Mouse (Mus musculus): ENCODE results near the gene Klhdc2.

The Klhdc2 gene

GRCm38 (mm10) chr12:69296511-69297410 lies at the start of gene Klhdc2:
TSS of gene Klhdc2 (plus strand) at chr12:69296681.
- peak; percentile 93 for DNase-seq

GRCm38 (mm10) chr12:69249766-69250165 lies 46.7 kb upstream of the Klhdc2 start:
- no peak for DNase-seq

DNA sequence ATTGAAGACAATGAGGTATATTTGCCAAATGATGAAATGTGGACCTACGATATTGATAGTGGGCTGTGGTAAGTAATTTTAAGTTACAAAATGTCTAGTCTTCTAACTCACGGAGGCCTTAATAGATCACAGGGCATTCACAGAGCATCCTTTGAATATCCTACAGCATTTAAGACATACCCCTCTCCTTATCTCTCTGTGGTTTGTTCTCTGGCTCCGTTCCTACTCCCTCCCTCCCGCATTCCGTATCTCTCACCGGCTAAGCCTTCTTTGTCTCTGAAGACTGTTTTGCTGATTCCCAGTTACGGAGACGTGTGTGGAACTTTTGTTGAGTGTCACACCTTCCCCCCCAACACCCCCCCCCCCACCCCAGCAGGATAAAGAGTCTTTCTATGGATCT lies 45.7 kb upstream of the Klhdc2 start:
- no peak for DNase-seq

- DNase-seq: no peak
These were observed 42.7 kb upstream of the Klhdc2 start for GRCm38 (mm10) chr12:69253806-69254205.

GRCm38 (mm10) chr12:69257836-69258235 lies 38.6 kb upstream of the Klhdc2 start:
- no peak for DNase-seq

GRCm38 (mm10) chr12:69262251-69262650 lies 34.2 kb upstream of the Klhdc2 start:
- DNase-seq: no peak

DNA sequence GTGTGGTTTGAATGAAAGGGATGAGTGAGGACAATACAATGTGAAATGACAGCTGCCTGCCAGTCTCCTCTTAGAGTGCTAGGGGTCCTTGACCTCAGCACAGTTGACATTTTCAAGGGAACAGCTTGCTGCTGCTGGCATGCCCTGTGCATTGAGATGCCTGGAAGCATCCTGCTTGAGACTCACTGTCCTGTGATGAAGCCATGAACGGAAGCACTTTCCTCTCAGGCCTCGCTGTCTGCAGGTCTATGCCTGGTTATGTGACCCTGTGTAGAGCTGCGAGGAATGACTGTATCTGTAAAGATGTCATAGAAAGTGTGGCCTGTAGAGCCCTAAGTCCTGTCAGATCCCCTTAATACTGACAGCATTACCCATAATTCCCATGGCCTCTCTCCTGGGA lies 31.4 kb upstream of the Klhdc2 start:
- no peak for DNase-seq

- DNase-seq: no peak
These were observed 28.4 kb upstream of the Klhdc2 start for GRCm38 (mm10) chr12:69267956-69268632.

DNA sequence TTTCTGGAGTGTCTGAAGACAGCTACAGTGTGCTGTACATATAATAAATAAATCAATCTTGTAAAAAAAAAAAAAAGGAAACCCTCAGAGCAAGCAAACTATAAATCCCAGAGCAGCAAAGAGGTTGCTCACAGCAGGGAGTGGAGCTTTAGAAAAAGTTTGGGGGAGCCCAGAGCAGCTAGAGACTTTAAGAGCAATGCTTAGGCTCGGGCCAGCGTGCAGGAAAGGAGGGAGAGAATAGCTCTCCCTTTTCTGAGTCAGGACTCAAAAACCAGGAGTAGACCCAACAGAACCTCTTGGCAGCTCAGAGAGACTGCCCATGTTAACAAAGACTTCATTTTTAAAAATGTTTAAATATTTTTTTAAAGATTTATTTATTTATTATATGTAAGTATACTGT lies 27.5 kb upstream of the Klhdc2 start:
- no peak for DNase-seq

- no peak for DNase-seq
These were observed 16.5 kb upstream of the Klhdc2 start for GRCm38 (mm10) chr12:69279931-69280469.

DNA sequence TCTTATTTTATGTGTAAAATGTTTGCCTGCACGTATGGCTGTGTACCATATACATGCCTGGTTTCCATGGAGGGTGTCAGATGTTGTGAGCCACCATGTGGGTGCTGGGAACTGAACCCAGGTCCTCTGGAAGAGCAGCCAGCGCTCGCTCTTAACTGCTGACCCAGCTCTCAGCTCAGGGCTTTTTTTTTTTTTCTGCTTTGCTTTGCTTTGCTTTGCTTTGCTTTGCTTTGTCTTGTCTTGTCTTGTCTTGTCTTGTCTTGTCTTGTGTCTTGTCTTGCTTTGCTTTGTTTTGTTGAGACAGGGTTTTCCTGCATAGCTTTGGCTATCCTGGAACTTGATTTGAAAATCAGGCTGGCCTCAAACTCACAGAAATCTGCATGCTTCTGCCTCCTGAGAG lies 15.6 kb upstream of the Klhdc2 start:
- no peak for DNase-seq

- no peak for DNase-seq
These were observed 13.3 kb upstream of the Klhdc2 start for GRCm38 (mm10) chr12:69283146-69283545.

DNA sequence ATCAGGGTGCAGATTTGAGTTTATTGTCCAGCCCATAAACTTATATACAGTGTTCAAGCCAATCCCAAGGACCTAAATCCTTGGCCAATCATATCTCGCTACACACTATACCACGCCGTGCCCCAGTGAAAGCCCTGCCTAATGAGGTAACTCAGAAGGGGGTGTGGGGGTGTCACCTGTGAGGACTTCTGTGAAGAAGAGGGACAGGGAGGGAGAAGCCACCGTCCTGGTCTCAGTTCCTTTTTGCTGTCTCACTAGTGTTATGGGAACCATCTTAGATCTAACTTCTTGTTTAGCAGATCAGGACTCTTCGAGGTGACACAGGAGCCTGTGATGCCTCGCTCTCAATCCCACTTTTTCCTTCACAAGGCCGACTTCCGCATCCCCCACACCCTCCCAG lies 8.9 kb upstream of the Klhdc2 start:
- DNase-seq: no peak

DNA sequence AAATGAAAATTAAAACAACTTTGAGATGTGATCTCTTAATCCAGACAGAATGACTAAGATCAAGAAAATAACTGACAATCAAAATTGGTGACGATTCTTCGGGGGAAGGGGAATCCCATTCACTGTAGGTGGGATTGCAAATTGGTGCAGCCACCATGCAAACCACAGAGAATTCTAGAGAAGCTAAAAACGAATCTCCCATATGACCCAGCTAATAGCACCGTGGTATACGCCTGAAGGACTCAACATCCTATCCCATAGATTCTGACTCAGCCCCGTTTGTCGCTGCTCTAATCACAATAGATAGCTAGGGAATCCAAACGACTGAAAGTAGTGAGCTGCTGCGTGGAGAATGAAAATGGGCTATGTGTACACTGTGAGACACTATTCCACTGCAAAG lies 7.8 kb upstream of the Klhdc2 start:
- DNase-seq: no peak

DNA sequence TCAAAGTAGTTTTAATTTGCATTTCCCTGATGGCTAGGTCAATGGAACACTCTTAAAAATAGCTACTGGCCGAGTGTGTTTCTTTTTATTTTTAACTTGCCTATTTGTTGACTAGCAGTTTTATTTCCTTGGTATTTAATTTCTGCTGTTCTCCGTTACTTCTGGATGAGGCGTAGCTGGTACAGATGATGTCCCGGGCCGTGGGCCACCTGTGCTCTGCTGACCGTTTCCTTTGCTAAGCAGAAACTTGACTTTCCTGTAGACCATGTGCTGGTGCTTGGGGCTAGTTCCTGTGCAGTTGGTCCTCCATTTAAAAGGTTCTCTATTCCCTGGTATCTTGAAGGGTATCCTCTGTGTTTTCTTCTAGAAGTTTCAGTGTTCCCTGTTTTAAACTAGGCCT lies 4.1 kb upstream of the Klhdc2 start:
- DNase-seq: no peak

DNA sequence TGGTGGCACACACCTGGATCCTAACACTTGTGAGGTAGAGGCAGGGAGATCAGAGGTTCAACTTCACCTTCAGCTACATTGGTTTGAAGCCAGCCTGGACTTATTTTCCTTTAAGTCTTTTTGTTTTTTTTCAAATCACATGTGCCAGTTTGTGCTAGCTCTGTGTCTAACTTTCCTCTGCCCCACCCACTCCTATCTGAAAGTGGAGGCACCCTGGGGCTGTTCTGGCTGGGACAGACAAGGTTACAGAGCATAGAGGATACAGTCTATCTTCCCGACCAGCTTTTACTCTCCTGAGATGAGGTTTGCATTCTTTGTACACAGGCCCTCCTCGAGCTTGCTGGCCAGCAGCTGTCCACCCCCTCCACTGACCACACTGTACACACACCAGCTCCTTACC lies 2.7 kb upstream of the Klhdc2 start:
- no peak for DNase-seq

- DNase-seq: no peak
These were observed 1.5 kb upstream of the Klhdc2 start for GRCm38 (mm10) chr12:69294936-69295335.

DNA sequence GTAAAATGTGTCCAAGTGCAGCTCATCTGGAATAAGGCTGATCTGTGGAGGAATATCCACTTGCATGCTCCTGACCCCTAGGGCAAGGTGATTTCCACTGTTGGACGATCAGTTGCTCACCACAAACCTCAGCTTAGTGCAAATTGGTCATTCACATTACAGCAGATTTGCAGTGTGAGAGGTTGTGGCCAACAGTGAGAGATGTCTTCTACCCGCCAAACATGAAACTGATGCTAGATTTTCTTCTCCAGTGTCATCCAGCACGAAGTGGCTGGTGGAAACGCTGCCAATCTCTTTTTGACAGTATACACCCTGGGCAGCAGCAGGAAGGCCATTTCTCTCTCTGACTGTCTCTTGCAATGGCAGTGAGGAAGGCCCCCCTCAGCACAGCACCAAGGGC lies 830 bp upstream of the Klhdc2 start:
- no peak for DNase-seq

GRCm38 (mm10) chr12:69297411-69298150 lies 1.1 kb downstream of the Klhdc2 start:
- DNase-seq: no peak

- no peak for DNase-seq
These were observed 1.8 kb downstream of the Klhdc2 start for GRCm38 (mm10) chr12:69298281-69298680.

DNA sequence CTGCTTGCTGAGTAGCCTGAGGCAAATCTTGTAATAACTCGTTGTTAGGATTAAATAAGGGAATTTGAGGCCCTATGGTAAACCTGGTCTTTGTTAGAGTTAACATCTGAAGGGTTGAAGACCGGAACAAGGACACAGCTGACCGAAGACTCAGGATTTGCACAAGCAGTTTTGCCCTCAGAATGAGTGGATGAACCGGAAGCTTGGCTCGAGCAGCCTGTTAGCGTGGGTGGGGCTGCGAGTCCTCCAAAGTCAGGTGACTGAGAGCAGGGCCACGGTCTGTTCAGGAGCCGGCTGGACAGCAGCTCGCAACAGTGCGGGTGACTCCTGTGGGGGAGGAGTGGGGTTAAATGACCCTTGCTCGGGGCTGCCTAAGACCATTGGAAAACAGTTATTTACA lies 2.8 kb downstream of the Klhdc2 start:
- no peak for DNase-seq

DNA sequence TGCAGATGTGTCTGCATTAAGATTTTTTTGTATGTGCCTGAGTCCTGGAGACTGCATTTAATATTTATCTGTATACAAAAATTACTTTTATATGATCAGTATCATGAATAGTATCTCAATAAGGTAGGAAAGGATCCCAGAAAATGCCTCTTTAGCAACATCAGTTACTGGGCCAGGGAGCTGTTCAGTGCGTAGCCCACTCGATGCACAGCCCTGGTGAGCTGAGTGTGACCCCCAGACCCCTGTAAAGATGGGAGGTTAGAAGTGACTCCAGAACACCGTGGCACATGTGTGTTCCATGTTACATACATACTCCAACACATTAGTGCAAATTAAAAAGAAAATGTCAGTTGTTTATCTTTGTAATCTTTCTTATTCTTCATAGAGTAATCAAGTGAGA lies 3.4 kb downstream of the Klhdc2 start:
- no peak for DNase-seq

DNA sequence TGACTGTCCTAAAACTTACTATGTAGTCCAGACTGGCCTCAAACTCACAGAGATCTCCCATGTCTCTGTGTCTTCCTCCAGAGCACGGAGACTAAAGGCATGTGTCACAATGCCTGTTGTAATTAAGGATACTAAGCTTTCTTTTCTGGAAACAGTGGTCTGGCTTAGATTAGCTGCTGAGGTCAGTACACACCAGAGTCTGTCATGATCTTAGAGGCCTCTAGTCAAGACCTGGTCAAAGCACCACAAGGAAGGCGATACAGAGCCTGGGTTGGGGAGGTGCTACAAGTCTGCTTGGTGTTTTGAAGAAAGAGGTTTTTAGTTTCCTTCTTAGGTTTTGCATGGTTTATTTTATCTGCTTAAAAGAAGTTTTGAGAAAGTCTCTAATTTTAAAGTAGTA lies 3.9 kb downstream of the Klhdc2 start:
- DNase-seq: no peak
